Mouse (Mus musculus) heart, embryonic 15.5 days (tissue): ENCODE results near the gene Gm4707. TPM values are rescaled to one million over a fixed set of nuclear protein-coding genes. Genes with fewer than 3 reads are reported as not detected.
A peak's percentile ranks its signal among the peaks of the same experiment; 100 is the strongest.

Experiments
- ATAC-seq: fragments of 200-750 bp; cut with Nextera tagmentation; replicated peaks from 2 replicates; pipeline ENCODE4 v1.8.0; 2017; ENCODE audit warnings: low read depth, moderate TSS enrichment; ENCODE audit not compliant: insufficient number of reproducible peaks, insufficient read depth, low FRiP score
- H3K27ac ChIP-seq: fragments of 300-500 bp; sonication (generic); 2 replicates; pipeline ENCODE4 v1.5.1; 2015; ENCODE audit warnings: mild to moderate bottlenecking, inconsistent platforms
- H3K27me3 ChIP-seq: fragments of 300-500 bp; sonication (generic); 2 replicates; pipeline ENCODE4 v1.6.1; 2015; ENCODE audit warnings: inconsistent platforms
- H3K36me3 ChIP-seq: fragments of 300-500 bp; sonication (generic); 2 replicates; pipeline ENCODE4 v1.6.1; 2015; ENCODE audit warnings: mild to moderate bottlenecking, inconsistent platforms
- H3K4me1 ChIP-seq: fragments of 300-500 bp; sonication (generic); replicated peaks from 2 replicates; pipeline ENCODE4 v1.6.1; 2015; ENCODE audit warnings: inconsistent platforms
- H3K4me2 ChIP-seq: fragments of 300-500 bp; sonication (generic); 2 replicates; pipeline ENCODE4 v1.6.1; 2015; ENCODE audit warnings: inconsistent platforms, mild to moderate bottlenecking, moderate library complexity
- H3K4me3 ChIP-seq: fragments of 300-500 bp; sonication (generic); 2 replicates; pipeline ENCODE4 v1.5.1; 2015; ENCODE audit warnings: mild to moderate bottlenecking, inconsistent platforms
- H3K9ac ChIP-seq: fragments of 300-500 bp; sonication (generic); 2 replicates; pipeline ENCODE4 v1.6.1; 2015; ENCODE audit warnings: mild to moderate bottlenecking, inconsistent platforms
- H3K9me3 ChIP-seq: fragments of 300-500 bp; sonication (generic); replicated peaks from 2 replicates; pipeline ENCODE4 v1.6.1; 2016; ENCODE audit warnings: inconsistent platforms
- WGBS: fragments of 180-500 bp; shearing (Covaris S2); methylation state at CpG from one replicate; pipeline ENCODE4 v1.1.7; 2015; ENCODE audit warnings: mixed read lengths; 5-methylcytosine and 5-hydroxymethylcytosine counted together
- polyA plus RNA-seq: library from polyadenylated mRNA; unstranded; fragments of >200 nt; fragmentation: Nextera tagmentation; extraction: Ambion mirVana; gene quantifications from 2 replicates; pipeline ENCODE4 v1.2.1, GENCODE M21; 2015

Gm4707 gene
- polyA plus RNA-seq: 2.1 and 2.7 TPM in 2 replicates

DNA sequence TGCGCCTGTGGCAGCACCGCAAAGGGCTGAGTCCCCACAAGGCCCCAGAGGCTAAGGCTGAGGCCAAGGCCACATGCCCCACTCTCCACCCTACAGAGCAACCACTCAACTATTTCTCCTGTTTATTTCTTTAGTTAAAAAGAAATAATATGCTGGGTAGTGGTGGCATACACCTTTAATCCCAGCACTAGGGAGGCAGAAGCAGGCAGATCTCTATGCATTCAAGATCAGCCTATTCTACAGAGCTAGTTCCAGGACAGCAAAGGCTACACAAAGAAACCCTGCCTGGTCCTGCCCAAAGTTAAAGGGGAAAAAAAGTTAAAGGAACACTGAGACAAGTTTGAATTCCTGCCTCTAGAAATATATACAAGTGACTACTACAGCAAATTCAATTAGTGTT lies at the start of gene Gm4707:
Gene Gm4707 (minus strand): TSS at position 101 of the 400 bp plus-strand sequence.
- no peak within 1 kb of the TSS for H3K27ac ChIP-seq
- WGBS: 100% methylated on average over 2 of the region's 2 CpGs
- H3K9ac ChIP-seq: no peak within 1 kb of the TSS
- no peak within 1 kb of the TSS for H3K4me3 ChIP-seq
- no peak for ATAC-seq
- H3K36me3 ChIP-seq: peaks cover 24% of the 10 kb centered on the region; the same call in 1 of the 2 replicates
- no peak within 1 kb of the TSS for H3K4me2 ChIP-seq
- no peaks in the 10 kb centered on the region for H3K27me3 ChIP-seq
- no peaks in the 10 kb centered on the region for H3K9me3 ChIP-seq
- no peaks in the 10 kb centered on the region for H3K4me1 ChIP-seq

- Histone ChIP-seq H3K36me3 (peaks cover 77% of the 10 kb centered on the region), H3K9ac (no peak overlapping the region), H3K4me2 (no peak overlapping the region), H3K27me3 (no peaks in the 10 kb centered on the region), H3K4me3 (no peak overlapping the region), H3K27ac (no peak overlapping the region), H3K4me1 (no peaks in the 10 kb centered on the region), H3K9me3 (no peaks in the 10 kb centered on the region)
- WGBS: 86% methylated on average over 8 of the region's 8 CpGs
- ATAC-seq: no peak
Observed at GRCm38 (mm10) chr17:71506832-71507231, 47.1 kb upstream of the Gm4707 start.

DNA sequence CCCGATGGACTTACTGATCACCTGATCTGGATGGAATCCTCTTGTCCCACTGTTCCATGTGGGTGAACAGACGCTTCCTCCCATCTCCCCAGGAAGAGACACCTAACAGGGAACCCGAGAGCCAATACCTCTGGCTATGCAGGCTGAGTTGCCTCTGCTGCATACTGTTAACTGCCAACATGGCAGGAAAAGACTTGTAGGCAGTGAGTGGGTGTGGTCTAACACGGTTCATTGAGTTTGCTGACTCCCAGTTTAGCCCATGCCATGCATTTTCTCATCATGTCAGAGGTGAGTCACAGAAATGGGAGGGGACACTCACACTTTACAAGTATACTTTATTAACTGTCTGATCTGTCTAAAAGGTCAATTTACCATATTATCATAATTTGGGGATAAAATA lies 36.1 kb upstream of the Gm4707 start:
- Histone ChIP-seq H3K4me3 (no peak overlapping the region), H3K4me1 (0 out of 2 replicates have a peak, but pooled peaks cover under 1% of the 10 kb centered on the region), H3K9me3 (no peaks in the 10 kb centered on the region), H3K27me3 (no peaks in the 10 kb centered on the region), H3K4me2 (no peak overlapping the region), H3K36me3 (peaks cover 56% of the 10 kb centered on the region), H3K9ac (no peak overlapping the region), H3K27ac (no peak overlapping the region)
- no peak for ATAC-seq
- WGBS: 88% methylated on average over 4 of the region's 4 CpGs

DNA sequence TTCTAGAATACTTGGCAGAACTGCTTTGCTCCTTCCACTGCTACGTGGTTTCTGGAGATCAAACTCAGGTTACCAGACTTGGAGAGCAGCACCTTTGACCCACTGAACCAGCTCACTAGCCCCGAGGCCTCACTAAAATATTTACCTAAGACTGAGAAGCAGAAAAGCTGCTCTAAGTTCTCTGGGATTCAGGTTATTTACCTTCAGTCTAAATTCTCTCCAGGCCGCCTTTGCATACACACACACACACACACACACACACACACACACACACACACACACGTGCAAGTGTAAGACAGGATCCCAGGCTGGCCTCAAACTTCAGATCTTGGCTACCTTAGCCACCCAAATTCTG lies 31.6 kb upstream of the Gm4707 start:
- no peak for ATAC-seq
- 82% methylated on average over 4 of the region's 4 CpGs for WGBS
- Histone ChIP-seq H3K27ac (no peak overlapping the region), H3K4me1 (peaks cover 6% of the 10 kb centered on the region), H3K4me2 (no peak overlapping the region), H3K9me3 (no peaks in the 10 kb centered on the region), H3K36me3 (peaks cover 13% of the 10 kb centered on the region), H3K27me3 (no peaks in the 10 kb centered on the region), H3K9ac (no peak overlapping the region), H3K4me3 (no peak overlapping the region)

DNA sequence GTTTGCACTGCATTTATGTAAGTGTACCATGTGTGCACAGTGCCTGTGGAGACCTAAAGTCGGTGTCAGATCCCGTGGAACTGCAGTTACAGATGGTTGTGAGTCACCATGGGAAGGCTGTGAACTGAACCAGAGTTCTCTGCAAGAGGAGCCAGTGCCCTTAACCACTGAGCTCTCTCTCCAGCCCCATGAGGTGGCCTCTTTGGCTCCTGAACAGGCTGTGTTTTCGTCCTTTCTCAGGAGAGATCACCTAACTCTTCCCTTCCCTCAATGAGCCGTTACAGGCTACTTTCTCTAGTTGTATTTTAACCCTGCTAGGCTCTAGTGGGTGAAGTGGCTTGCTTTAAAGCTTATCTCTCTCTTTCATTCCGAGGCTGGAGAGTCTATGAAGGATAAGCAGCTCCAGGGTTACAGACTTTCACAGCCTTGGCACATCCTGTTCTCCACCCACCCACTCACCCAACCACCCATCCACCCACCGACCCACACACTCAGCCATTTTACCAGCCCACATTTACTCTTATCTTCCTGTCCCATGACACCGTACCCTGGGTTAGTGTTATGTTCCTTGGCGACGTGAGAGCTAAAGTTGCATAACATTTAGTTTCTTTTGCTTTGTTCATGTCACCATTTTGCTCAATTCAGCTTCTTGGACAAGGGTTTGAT lies 31.1 kb upstream of the Gm4707 start:
- no peak overlapping the region for H3K9ac ChIP-seq
- H3K27ac ChIP-seq: no peak overlapping the region
- H3K4me3 ChIP-seq: no peak overlapping the region
- H3K9me3 ChIP-seq: no peaks in the 10 kb centered on the region
- peaks cover 10% of the 10 kb centered on the region for H3K4me1 ChIP-seq
- no peaks in the 10 kb centered on the region for H3K27me3 ChIP-seq
- 50% methylated on average over 9 of the region's 9 CpGs for whole genome bisulfite sequencing
- ATAC-seq: no peak
- no peak overlapping the region for H3K4me2 ChIP-seq
- peaks cover 8% of the 10 kb centered on the region for H3K36me3 ChIP-seq

DNA sequence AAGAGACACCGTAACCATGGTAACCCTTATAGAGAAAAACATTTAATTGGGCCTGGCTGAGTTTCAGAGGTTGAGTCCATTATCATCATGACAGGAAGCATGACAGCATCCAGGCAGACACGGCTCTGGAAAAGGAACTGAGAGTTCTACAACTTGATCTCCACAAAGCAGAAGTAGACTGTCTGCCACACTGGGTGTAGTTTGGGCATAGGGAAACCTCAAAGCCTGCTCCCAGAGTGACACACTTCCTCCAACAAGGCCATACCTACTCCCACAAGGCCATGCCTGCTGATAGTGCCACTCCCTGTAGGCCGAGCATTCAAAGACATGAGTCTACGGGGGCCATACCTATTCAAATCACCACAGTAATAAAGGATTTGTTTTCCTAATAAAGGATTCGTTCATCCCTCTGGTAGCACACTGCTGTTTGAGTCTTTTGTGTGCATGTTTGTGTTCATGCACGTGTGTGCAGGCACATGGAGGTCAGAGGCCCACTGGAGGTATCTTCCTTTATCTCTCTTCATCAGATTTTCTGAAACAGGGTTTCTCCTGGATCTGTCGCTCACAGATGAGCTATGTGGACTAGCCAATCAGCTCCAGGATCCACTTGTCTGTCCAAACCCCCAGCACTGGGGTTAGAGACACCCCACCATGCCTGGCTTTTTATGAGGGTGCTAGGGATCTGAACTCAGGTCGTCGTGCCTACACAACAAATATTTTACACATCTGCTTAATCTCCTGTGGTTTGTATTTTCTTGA lies 30.2 kb upstream of the Gm4707 start:
- no peak for ATAC-seq
- no peaks in the 10 kb centered on the region for H3K27me3 ChIP-seq
- H3K36me3 ChIP-seq: no peaks in the 10 kb centered on the region
- peaks cover 10% of the 10 kb centered on the region for H3K4me1 ChIP-seq
- H3K4me3 ChIP-seq: no peak overlapping the region
- H3K4me2 ChIP-seq: no peak overlapping the region
- WGBS: 83% methylated on average over 9 of the region's 9 CpGs
- H3K9me3 ChIP-seq: no peaks in the 10 kb centered on the region
- no peak overlapping the region for H3K9ac ChIP-seq
- no peak overlapping the region for H3K27ac ChIP-seq

- peak overlapping the region; percentile 26; the same call in 1 of the 2 replicates for H3K27ac ChIP-seq
- H3K9ac ChIP-seq: 0 out of 2 replicates have a peak overlapping the region, but pooled peaks have one; percentile 2
Observed at GRCm38 (mm10) chr17:71486231-71486851, 26.6 kb upstream of the Gm4707 start.

GRCm38 (mm10) chr17:71485791-71486230 lies 26.1 kb upstream of the Gm4707 start:
- H3K27me3 ChIP-seq: no peaks in the 10 kb centered on the region
- no peak for ATAC-seq
- 0 out of 2 replicates have a peak overlapping the region, but pooled peaks have one; percentile 2 for H3K9ac ChIP-seq
- peak overlapping the region; percentile 45 for H3K4me2 ChIP-seq
- H3K27ac ChIP-seq: peak overlapping the region; percentile 26; the same call in 1 of the 2 replicates
- H3K9me3 ChIP-seq: no peaks in the 10 kb centered on the region
- peak overlapping the region; percentile 5; the same call in 1 of the 2 replicates for H3K4me3 ChIP-seq
- no peaks in the 10 kb centered on the region for H3K36me3 ChIP-seq
- peaks cover 10% of the 10 kb centered on the region for H3K4me1 ChIP-seq
- WGBS: 50% methylated on average over 12 of the region's 12 CpGs

More at GRCm38 (mm10) chr17:71486231-71486851, 26.6 kb upstream of the Gm4707 start:
- no peak for ATAC-seq
- Histone ChIP-seq H3K9me3 (no peaks in the 10 kb centered on the region), H3K4me2 (peak overlapping the region; percentile 45), H3K27me3 (no peaks in the 10 kb centered on the region), H3K36me3 (no peaks in the 10 kb centered on the region), H3K4me1 (peaks cover 10% of the 10 kb centered on the region), H3K4me3 (peak overlapping the region; percentile 5; the same call in 1 of the 2 replicates)
- WGBS: 27% methylated on average over 8 of the region's 8 CpGs

DNA sequence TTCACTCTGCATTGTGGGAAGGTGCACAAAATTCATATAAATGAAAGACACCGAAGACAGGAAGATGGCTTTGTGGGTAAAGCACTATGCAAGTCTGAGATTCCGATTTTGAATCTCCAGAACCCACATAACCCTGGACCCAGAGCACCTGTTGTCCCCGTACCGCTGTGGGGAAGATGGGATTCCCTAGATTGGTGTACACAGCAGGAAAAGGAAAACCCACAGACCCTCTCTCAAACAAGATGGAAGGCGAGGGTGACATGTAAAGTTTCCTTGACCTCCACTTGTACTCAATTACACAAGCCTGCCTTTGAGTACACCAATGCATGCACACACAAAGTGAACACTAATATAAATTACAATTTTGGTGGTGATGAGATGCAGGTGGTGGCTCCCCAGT lies 25.0 kb upstream of the Gm4707 start:
- Histone ChIP-seq H3K4me3 (no peak overlapping the region), H3K36me3 (no peaks in the 10 kb centered on the region), H3K27ac (no peak overlapping the region), H3K27me3 (no peaks in the 10 kb centered on the region), H3K9me3 (no peaks in the 10 kb centered on the region), H3K9ac (no peak overlapping the region), H3K4me2 (no peak overlapping the region), H3K4me1 (peaks cover 7% of the 10 kb centered on the region)
- WGBS: 86% methylated on average over 5 of the region's 5 CpGs
- no peak for ATAC-seq

DNA sequence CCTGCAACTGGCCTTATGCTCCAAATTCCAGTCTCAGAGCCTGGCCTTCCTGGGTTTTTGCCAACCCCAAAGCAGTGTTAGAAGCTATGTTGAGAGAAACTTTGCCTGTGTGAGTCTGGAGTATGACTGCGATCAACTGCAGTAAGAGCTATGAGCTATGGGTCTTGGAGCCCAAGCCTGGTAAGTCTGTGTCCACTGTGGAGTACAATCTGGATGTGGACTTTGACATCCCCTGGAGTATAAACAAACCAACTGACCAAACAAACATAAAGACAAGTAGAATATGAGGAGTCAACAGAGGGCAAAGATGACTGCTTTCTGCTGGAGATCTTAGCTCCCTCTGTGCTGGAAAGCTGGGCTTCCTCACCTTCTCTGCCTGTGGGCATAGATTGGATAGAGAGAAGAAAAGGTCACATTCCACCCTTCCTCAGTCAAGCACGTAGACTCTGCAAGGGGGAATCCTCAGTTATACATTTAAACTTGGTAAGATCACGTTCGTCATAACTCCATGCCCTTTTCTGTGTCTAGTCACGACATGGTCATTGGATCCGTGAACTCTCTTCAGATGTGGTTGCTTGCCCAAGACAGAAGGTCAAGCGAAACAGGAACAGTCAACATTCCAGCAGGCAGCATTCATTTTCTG lies 23.8 kb upstream of the Gm4707 start:
- Histone ChIP-seq H3K27me3 (no peaks in the 10 kb centered on the region), H3K9me3 (no peaks in the 10 kb centered on the region), H3K4me2 (no peak overlapping the region), H3K4me3 (no peak overlapping the region), H3K27ac (no peak overlapping the region), H3K9ac (no peak overlapping the region), H3K4me1 (peaks cover 7% of the 10 kb centered on the region), H3K36me3 (no peaks in the 10 kb centered on the region)
- WGBS: 86% methylated on average over 7 of the region's 7 CpGs
- no peak for ATAC-seq

- no peak for ATAC-seq
- Histone ChIP-seq H3K4me2 (no peak overlapping the region), H3K4me3 (no peak overlapping the region), H3K9me3 (no peaks in the 10 kb centered on the region), H3K9ac (no peak overlapping the region), H3K4me1 (no peaks in the 10 kb centered on the region), H3K36me3 (no peaks in the 10 kb centered on the region), H3K27ac (no peak overlapping the region), H3K27me3 (no peaks in the 10 kb centered on the region)
- WGBS: 58% methylated on average over 5 of the region's 5 CpGs
Observed at GRCm38 (mm10) chr17:71479381-71479901, 19.7 kb upstream of the Gm4707 start.
